Mouse (Mus musculus): ENCODE measurements around the gene Larp6.

DNA sequence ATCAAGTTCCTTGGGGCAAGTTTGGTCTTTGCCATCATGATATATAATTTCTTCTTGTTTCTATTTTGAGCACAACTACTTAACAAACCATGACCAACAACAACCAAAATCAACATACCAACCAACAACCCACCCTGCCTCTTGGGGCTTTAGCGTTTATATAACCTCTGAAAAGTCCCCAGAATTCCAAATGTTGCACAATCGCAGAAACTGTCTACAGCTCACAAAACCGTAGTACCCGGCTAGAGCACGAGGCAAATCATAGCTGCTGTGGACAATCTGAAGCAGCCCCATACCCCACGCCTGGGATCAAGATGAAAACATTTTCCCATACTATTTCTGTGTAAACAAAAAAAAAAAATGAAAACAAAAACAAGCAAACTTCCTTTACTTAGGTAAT lies 3.1 kb upstream of the Larp6 start:
- no peak for TF ChIP-seq CTCF (IDR thresholded peaks at IDR 0.05; ENCODE audit: low read depth, low read length)
- no peak for TF ChIP-seq POLR2A (IDR thresholded peaks at IDR 0.05; ENCODE audit: borderline replicate concordance, low read depth, low read length)

All from bone marrow macrophage, adult 2 months (primary cell).